Mouse (Mus musculus) liver, postnatal 0 days (tissue): ENCODE measurements around the gene Plekhm3.

Experiments used
- CTCF ChIP-seq: sonication (generic); IDR thresholded peaks from 2 replicates; pipeline ENCODE4 v1.5.1; 2016; ENCODE audit warnings: antibody characterized with exemption, low read depth
- EP300 ChIP-seq: IDR thresholded peaks from 2 replicates; pipeline ENCODE4 v1.6.1; 2016; ENCODE audit warnings: antibody characterized with exemption, low read depth, mild to moderate bottlenecking

DNA sequence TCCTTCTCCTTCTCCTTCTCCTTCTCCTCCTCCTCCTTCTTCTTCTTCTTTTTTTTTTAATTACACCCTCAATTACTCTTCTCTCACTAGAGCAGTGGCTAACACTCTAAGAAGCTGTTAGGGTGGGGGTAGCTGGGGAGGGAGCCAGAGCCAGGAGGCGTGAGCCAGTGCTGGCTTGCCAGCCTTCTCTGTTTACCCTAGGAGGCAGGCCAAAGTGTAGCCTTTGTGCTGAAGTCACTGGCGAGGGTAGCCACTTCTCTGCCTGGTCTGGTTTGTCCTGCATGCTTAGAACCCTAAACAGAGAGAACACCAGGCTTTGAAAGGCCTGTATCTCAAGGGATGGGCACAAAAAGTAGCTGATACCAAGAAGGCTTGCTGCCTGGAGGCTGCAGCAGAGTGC lies 199.4 kb downstream of the Plekhm3 start:
- TF ChIP-seq CTCF (no peak), EP300 (no peak)
